In genomic region chr14:61683791-61684411, GRCm38 (mm10) we compare ENCODE assay signal across 8 mouse cellular contexts.
DNase-seq lines count a peak whose midpoint lies in the region; ATAC-seq and TF ChIP-seq lines count a peak whose summit lies in the region.

No protein-coding gene starts in this region.

- H3K36me3 ChIP-seq in embryonic facial prominence, embryonic 15.5 days = no peaks in the 10 kb centered on the region
- no peaks in the 10 kb centered on the region for H3K36me3 ChIP-seq in hindbrain, embryonic 14.5 days (replicated peaks; ENCODE audit: control insufficient read depth, insufficient read depth)
- no peaks in the 10 kb centered on the region for H3K36me3 ChIP-seq in liver, embryonic 14.5 days (replicated peaks; ENCODE audit: control insufficient read depth, insufficient read depth, low read depth)
- no peaks in the 10 kb centered on the region for H3K36me3 ChIP-seq in spleen, adult 2 months (ENCODE audit: control insufficient read depth, insufficient read depth, low read length)

- peak overlapping the region; percentile 34 for H3K4me3 ChIP-seq in embryonic facial prominence, embryonic 15.5 days (replicated peaks)
- H3K4me3 ChIP-seq in hindbrain, embryonic 14.5 days (replicated peaks; ENCODE audit: low read length) = no peak overlapping the region
- peak overlapping the region; percentile 53 to 95 for H3K4me3 ChIP-seq in liver, embryonic 14.5 days (ENCODE audit: insufficient read depth in 1 of 2, low read depth in 2 of 2, low read length in 2 of 2)
- peak overlapping the region; percentile 20 for H3K4me3 ChIP-seq in spleen, adult 2 months (ENCODE audit: extremely low read depth, insufficient read depth, insufficient read length)

- no peak for TF ChIP-seq CTCF in liver, embryonic 14.5 days (IDR thresholded peaks at IDR 0.05; ENCODE audit: low read depth)
- TF ChIP-seq CTCF in spleen, adult 2 months (IDR thresholded peaks at IDR 0.05; ENCODE audit: extremely low read depth, insufficient read depth, insufficient read length, insufficient replicate concordance) = no peak

- 0 out of 2 replicates have a peak overlapping the region, but pooled peaks have one; percentile 93 for H3K27ac ChIP-seq in embryonic facial prominence, embryonic 15.5 days (replicated peaks)
- no peak overlapping the region for H3K27ac ChIP-seq in hindbrain, embryonic 14.5 days
- H3K27ac ChIP-seq in liver, embryonic 14.5 days = no peak overlapping the region
- H3K27ac ChIP-seq in spleen, adult 2 months (ENCODE audit: insufficient read depth, low read length) = peak overlapping the region; percentile 100

- ATAC-seq in embryonic facial prominence, embryonic 15.5 days (ENCODE audit: insufficient number of reproducible peaks, low FRiP score, low TSS enrichment, low read depth) = no peak
- ATAC-seq in hindbrain, embryonic 14.5 days (ENCODE audit: low FRiP score) = no peak
- ATAC-seq in liver, embryonic 14.5 days (ENCODE audit: insufficient read depth) = no peak
- no peak for ATAC-seq in monocyte, adult 5-6 weeks (replicated peaks; ENCODE audit: insufficient number of reproducible peaks, low FRiP score, low TSS enrichment, poor library complexity, severe bottlenecking)

- H3K9me3 ChIP-seq in embryonic facial prominence, embryonic 15.5 days (replicated peaks) = no peaks in the 10 kb centered on the region
- no peaks in the 10 kb centered on the region for H3K9me3 ChIP-seq in hindbrain, embryonic 14.5 days (ENCODE audit: control insufficient read depth, low read length)
- H3K9me3 ChIP-seq in liver, embryonic 14.5 days (ENCODE audit: control insufficient read depth, low read length) = no peaks in the 10 kb centered on the region

- no peak overlapping the region for H3K9ac ChIP-seq in embryonic facial prominence, embryonic 15.5 days
- no peak overlapping the region for H3K9ac ChIP-seq in hindbrain, embryonic 14.5 days
- peak overlapping the region; percentile 35 for H3K9ac ChIP-seq in liver, embryonic 14.5 days (replicated peaks)

- H3K27me3 ChIP-seq in embryonic facial prominence, embryonic 15.5 days = peaks cover 25% of the 10 kb centered on the region; the same call in 1 of the 2 replicates
- H3K27me3 ChIP-seq in hindbrain, embryonic 14.5 days (ENCODE audit: control insufficient read depth, insufficient read depth, low read length) = peaks cover 54% of the 10 kb centered on the region
- peaks cover 50% of the 10 kb centered on the region for H3K27me3 ChIP-seq in liver, embryonic 14.5 days (ENCODE audit: control insufficient read depth, insufficient read depth, low read length)
- H3K27me3 ChIP-seq in spleen, adult 2 months (ENCODE audit: control insufficient read depth, insufficient read depth, low read length) = peaks cover 14% of the 10 kb centered on the region

- DNase-seq in gastrocnemius, postnatal 10 days = peak; percentile 32
- no peak for DNase-seq in gastrocnemius, adult 8-10 months (ENCODE audit: low spot score in 2 of 2)
- DNase-seq in ES-CJ7 (ENCODE audit: low read depth, low spot score) = peak; percentile 16
- no peak for DNase-seq in hindbrain, embryonic 14.5 days (ENCODE audit: low spot score)
- DNase-seq in liver, embryonic 14.5 days (ENCODE audit: low read depth in 3 of 3, low spot score in 3 of 3) = no peak
- DNase-seq in spleen, adult 2 months (ENCODE audit: low read depth in 1 of 2, low spot score in 2 of 2) = peak in 1 of 2 experiments; percentile 34

- TF ChIP-seq EP300 in liver, embryonic 14.5 days (IDR thresholded peaks at IDR 0.05; ENCODE audit: low read depth) = no peak

- no peak; the same call in 1 of the 2 replicates for TF ChIP-seq POLR2A in spleen, adult 2 months (IDR thresholded peaks at IDR 0.05; ENCODE audit: low read depth, low read length)

- H3K4me1 ChIP-seq in embryonic facial prominence, embryonic 15.5 days = peaks cover 55% of the 10 kb centered on the region
- H3K4me1 ChIP-seq in hindbrain, embryonic 14.5 days (replicated peaks; ENCODE audit: control insufficient read depth, insufficient read depth, low read length) = no peaks in the 10 kb centered on the region; the same call in 1 of the 2 replicates
- H3K4me1 ChIP-seq in liver, embryonic 14.5 days (replicated peaks; ENCODE audit: control insufficient read depth in 2 of 2, insufficient read depth in 2 of 2, low read length in 1 of 2) = peaks cover 16 to 25% of the 10 kb centered on the region in 2 experiments
- peaks cover 28% of the 10 kb centered on the region for H3K4me1 ChIP-seq in spleen, adult 2 months (ENCODE audit: control insufficient read depth, insufficient read depth, insufficient read length)

- peak overlapping the region; percentile 97 for H3K4me2 ChIP-seq in embryonic facial prominence, embryonic 15.5 days (replicated peaks)
- H3K4me2 ChIP-seq in hindbrain, embryonic 14.5 days (replicated peaks) = peak overlapping the region; percentile 87
- peak overlapping the region; percentile 99 for H3K4me2 ChIP-seq in liver, embryonic 14.5 days (ENCODE audit: low read depth)

- 22% methylated on average over 19 of the region's 19 CpGs for WGBS in embryonic facial prominence, embryonic 15.5 days
- 8% methylated on average over 19 of the region's 19 CpGs for WGBS in hindbrain, embryonic 14.5 days
- 6% methylated on average over 19 of the region's 19 CpGs for WGBS in liver, embryonic 14.5 days (ENCODE audit: insufficient replicate concordance)
- 4% methylated on average over 19 of the region's 19 CpGs for WGBS in spleen, adult 2 months

Comparison
In these comparisons a context has a peak if more than half of its experiments do, and no peak if none do; other contexts are left out.
1. DNase-seq: peak in gastrocnemius, postnatal 10 days (single experiment) and ES-CJ7 (single experiment); none in gastrocnemius, adult 8-10 months (0 of 2), hindbrain, embryonic 14.5 days (single experiment) and liver, embryonic 14.5 days (0 of 3).
2. H3K27ac ChIP-seq: peak in embryonic facial prominence, embryonic 15.5 days (single experiment) and spleen, adult 2 months (single experiment); none in hindbrain, embryonic 14.5 days (single experiment) and liver, embryonic 14.5 days (single experiment).
3. Peak in every context shown above with its lines, with median percentiles within 50 percentile points of each other: H3K4me2 ChIP-seq.